Mouse (Mus musculus) left cerebral cortex, adult 18-20 months (tissue): ENCODE results near the gene Psen2. TPM values are rescaled to one million over a fixed set of nuclear protein-coding genes. Genes with fewer than 3 reads are reported as not detected.

Source experiments
- DNase-seq, 2 experiments: peaks; one replicate each; pipeline ENCODE4 v3.0.0; 2021 to 2022; ENCODE audit warnings: low spot score in 2 of 2, mixed read lengths in 1 of 2
- total RNA-seq, 2 experiments: library from RNA; stranded (reverse); gene quantifications; 2 replicates each; pipeline ENCODE4 v1.2.3; 2021

Gene Psen2
- total RNA-seq, 2 experiments from 2014 or later: 18.4 to 19.7 TPM

DNA sequence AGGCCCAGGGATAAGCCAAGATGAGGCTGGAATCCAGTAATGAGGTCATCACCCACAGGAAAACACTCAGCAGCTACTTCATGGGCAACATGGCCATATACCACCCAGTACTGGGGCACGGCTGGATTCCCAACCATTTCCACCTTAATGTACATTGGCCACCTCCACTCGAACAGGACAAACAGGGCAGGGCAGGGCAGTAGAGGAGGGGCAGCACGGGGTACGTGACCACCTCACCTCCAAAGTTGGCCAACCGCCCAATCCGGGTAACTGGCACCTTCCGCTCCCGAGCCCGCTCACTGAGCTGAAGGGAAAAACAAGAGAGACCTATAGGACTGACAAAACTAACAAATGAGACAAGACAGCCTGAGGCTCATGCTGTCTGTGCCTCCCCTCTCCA is 84.9 kb downstream of the Psen2 start:
- DNase-seq: no peak

Other genes starting within 250 kb of the Psen2 start
- gene Coq8a, start 63.8 kb downstream of the Psen2 start, total RNA-seq: 10 to 100 TPM; 54.1 to 54.2 TPM
- gene Itpkb, start 67.0 kb upstream of the Psen2 start, total RNA-seq: 10 to 100 TPM; 18.3 to 20.2 TPM
- gene Stum, start 220.1 kb upstream of the Psen2 start, total RNA-seq: 100 to 1,000 TPM; 171 to 180 TPM